Mouse (Mus musculus) forebrain, postnatal 0 days (tissue): Measurements from ENCODE around the gene Tomm5. TPM values are rescaled to one million over a fixed set of nuclear protein-coding genes. Genes with fewer than 3 reads are reported as not detected.
"Not testable (repeated sequence)": the region's sequence is repeated elsewhere in the genome, so short reads cannot be mapped to it uniquely, and the experiment has no call there.

Experiments
- ATAC-seq: fragments of 200-750 bp; cut with Nextera tagmentation; 2 replicates; pipeline ENCODE4 v1.8.0; 2017; ENCODE audit warnings: mild to moderate bottlenecking, moderate library complexity
- DNase-seq: peaks from one replicate; pipeline ENCODE4 v3.0.0-alpha.2; 2015
- H3K27ac ChIP-seq: fragments of 300-500 bp; sonication (generic); 2 replicates; pipeline ENCODE4 v1.5.1; 2014; ENCODE audit warnings: low read depth, mild to moderate bottlenecking, antibody characterized with exemption, low read length, moderate library complexity, mixed read lengths
- H3K27me3 ChIP-seq: fragments of 300-500 bp; sonication (generic); 2 replicates; pipeline ENCODE4 v1.6.1; 2014; ENCODE audit warnings: mild to moderate bottlenecking, low read length, mixed read lengths; ENCODE audit not compliant: insufficient read depth
- H3K36me3 ChIP-seq: fragments of 300-500 bp; sonication (generic); 2 replicates; pipeline ENCODE4 v1.6.1; 2014; ENCODE audit warnings: mild to moderate bottlenecking, moderate library complexity; ENCODE audit not compliant: insufficient read depth
- H3K4me1 ChIP-seq: fragments of 300-500 bp; sonication (generic); 2 replicates; pipeline ENCODE4 v1.6.1; 2014; ENCODE audit warnings: antibody characterized with exemption; ENCODE audit not compliant: insufficient read depth
- H3K4me2 ChIP-seq: fragments of 300-500 bp; sonication (generic); 2 replicates; pipeline ENCODE4 v1.6.1; 2014; ENCODE audit warnings: low read depth, mild to moderate bottlenecking, moderate library complexity
- H3K4me3 ChIP-seq: fragments of 300-500 bp; sonication (generic); 2 replicates; pipeline ENCODE4 v1.5.1; 2014; ENCODE audit warnings: low read depth, low read length, mixed read lengths
- H3K9ac ChIP-seq: fragments of 300-500 bp; sonication (generic); 2 replicates; pipeline ENCODE4 v1.6.1; 2014; ENCODE audit warnings: mild to moderate bottlenecking
- H3K9me3 ChIP-seq: fragments of 300-500 bp; sonication (generic); 2 replicates; pipeline ENCODE4 v1.6.1; 2016; ENCODE audit warnings: low read length
- CTCF ChIP-seq: sonication (generic); IDR thresholded peaks from 2 replicates; pipeline ENCODE4 v1.5.1; 2016; ENCODE audit warnings: antibody characterized with exemption, control low read depth, low read depth
- WGBS: fragments of 180-500 bp; shearing (Covaris S2); extraction: QIAGEN DNeasy Blood & Tissue Kit; methylation state at CpG from one replicate; pipeline ENCODE4 v1.1.7; 2014; 5-methylcytosine and 5-hydroxymethylcytosine counted together
- polyA plus RNA-seq: library from polyadenylated mRNA; unstranded; fragments of >200 nt; fragmentation: Nextera tagmentation; extraction: Ambion mirVana; gene quantifications from 2 replicates; pipeline ENCODE4 v1.2.1, GENCODE M21; 2015
- total RNA-seq: library from RNA; depleted of rRNA; stranded (reverse); fragments of >200 nt; gene quantifications from 2 replicates; pipeline ENCODE4 v1.2.3, GENCODE M21; 2014; rRNA removed

Tomm5 gene
- total and polyA plus RNA-seq, 2 experiments from 2014 or later = 114 to 208 TPM

- Histone ChIP-seq H3K27me3 (no peaks in the 10 kb centered on the region), H3K4me1 (0 out of 2 replicates have a peak, but pooled peaks cover 2% of the 10 kb centered on the region), H3K9ac (no peak overlapping the region), H3K9me3 (no peaks in the 10 kb centered on the region), H3K4me3 (no peak overlapping the region), H3K4me2 (no peak overlapping the region), H3K27ac (no peak overlapping the region), H3K36me3 (no peaks in the 10 kb centered on the region)
- ATAC-seq (no peak), DNase-seq (no peak)
- TF ChIP-seq CTCF = no peak
- 91% methylated on average over 4 of the region's 4 CpGs for WGBS
Measured at GRCm38 (mm10) chr4:45067742-45068141, 40.2 kb downstream of the Tomm5 start.

DNA sequence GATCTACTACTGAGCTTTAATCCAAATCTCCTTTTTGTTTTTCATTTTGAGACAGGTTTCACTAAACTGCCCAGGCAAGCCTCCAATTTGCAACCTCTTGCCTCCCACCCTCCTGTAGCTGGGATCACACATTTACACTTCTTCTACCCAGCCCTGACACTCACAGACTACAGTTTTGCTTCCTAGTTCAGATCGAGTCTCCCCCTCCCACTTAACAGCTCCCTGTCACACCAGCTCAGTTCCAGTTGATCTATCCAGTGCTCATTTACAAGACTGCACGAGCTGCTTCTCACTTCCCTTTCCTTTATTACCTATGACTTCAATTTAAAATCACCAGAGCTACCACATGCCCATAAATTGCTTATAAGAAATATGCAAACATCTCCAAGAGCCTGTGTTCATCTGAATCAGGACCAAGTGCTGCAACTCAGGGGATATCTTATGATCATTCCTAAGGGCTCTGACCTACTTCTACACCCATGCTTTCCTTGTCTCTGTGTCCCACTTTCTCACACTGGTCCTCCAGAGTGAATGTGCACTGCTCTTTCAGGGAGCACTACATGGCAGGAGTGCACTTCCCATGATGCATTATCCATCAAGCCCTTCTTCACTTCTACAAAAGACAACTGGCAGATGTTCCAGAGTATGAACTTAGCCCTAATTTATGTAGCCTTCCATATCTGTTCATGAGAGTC lies 41.7 kb downstream of the Tomm5 start:
- ATAC-seq (no peak), DNase-seq (no peak)
- H3K4me1 ChIP-seq = 0 out of 2 replicates have a peak, but pooled peaks cover 2% of the 10 kb centered on the region
- H3K27ac ChIP-seq = no peak overlapping the region
- no peak overlapping the region for H3K4me2 ChIP-seq
- WGBS = 39% methylated on average over 2 of the region's 2 CpGs
- no peaks in the 10 kb centered on the region for H3K9me3 ChIP-seq
- H3K27me3 ChIP-seq = no peaks in the 10 kb centered on the region
- no peak for TF ChIP-seq CTCF
- peaks cover 9% of the 10 kb centered on the region for H3K36me3 ChIP-seq
- no peak overlapping the region for H3K9ac ChIP-seq
- H3K4me3 ChIP-seq = no peak overlapping the region

GRCm38 (mm10) chr4:45064577-45064976 lies 43.3 kb downstream of the Tomm5 start:
- H3K9ac ChIP-seq = no peak overlapping the region
- DNase-seq (no peak), ATAC-seq (no peak)
- H3K27ac ChIP-seq = no peak overlapping the region
- 88% methylated on average over 2 of the region's 2 CpGs for WGBS
- H3K9me3 ChIP-seq = no peaks in the 10 kb centered on the region
- H3K4me2 ChIP-seq = no peak overlapping the region
- TF ChIP-seq CTCF = no peak
- 0 out of 2 replicates have a peak, but pooled peaks cover 2% of the 10 kb centered on the region for H3K4me1 ChIP-seq
- H3K27me3 ChIP-seq = no peaks in the 10 kb centered on the region
- no peak overlapping the region for H3K4me3 ChIP-seq
- peaks cover 24% of the 10 kb centered on the region for H3K36me3 ChIP-seq

DNA sequence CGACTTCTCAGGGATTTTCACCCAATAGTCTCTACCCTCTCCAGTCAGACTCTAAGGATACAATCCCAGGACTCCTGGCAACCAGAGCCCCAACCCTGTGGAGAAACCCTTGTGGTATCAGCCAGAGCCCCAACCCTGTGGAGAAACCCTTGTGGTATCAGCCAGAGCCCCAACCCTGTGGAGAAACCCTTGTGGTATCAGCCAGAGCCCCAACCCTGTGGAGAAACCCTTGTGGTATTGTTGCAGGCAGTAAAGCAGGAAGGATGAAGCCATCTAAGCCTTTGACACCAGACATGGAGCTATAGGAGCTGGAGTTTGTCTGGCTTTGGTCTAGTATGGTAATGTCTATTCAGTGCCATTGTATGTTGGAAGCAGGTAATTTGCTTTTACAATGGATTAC lies 44.1 kb downstream of the Tomm5 start:
- H3K9ac ChIP-seq, DNase-seq, ATAC-seq, H3K4me1 ChIP-seq, H3K4me2 ChIP-seq, H3K4me3 ChIP-seq, H3K27ac ChIP-seq, H3K9me3 ChIP-seq, H3K27me3 ChIP-seq: not testable (repeated sequence)
- peaks cover 31% of the 10 kb centered on the region for H3K36me3 ChIP-seq
- WGBS = 67% methylated on average over 1 of the region's 1 CpGs

GRCm38 (mm10) chr4:45055451-45055850 lies 52.5 kb downstream of the Tomm5 start:
- H3K4me2 ChIP-seq = no peak overlapping the region
- no peak for TF ChIP-seq CTCF
- ATAC-seq (no peak), DNase-seq (no peak)
- no peak overlapping the region for H3K27ac ChIP-seq
- H3K9me3 ChIP-seq = no peaks in the 10 kb centered on the region
- H3K9ac ChIP-seq = no peak overlapping the region
- H3K27me3 ChIP-seq = no peaks in the 10 kb centered on the region
- peaks cover 48% of the 10 kb centered on the region for H3K36me3 ChIP-seq
- no peak overlapping the region for H3K4me3 ChIP-seq
- WGBS = 79% methylated on average over 8 of the region's 8 CpGs
- H3K4me1 ChIP-seq = no peaks in the 10 kb centered on the region

Other genes starting within 250 kb of the Tomm5 start
- 13.5 and 18.2 TPM in 2 replicates for gene Grhpr, start 126.7 kb downstream of the Tomm5 start, total RNA-seq
- 22.9 and 25.6 TPM in 2 replicates for gene Grhpr, start 126.7 kb downstream of the Tomm5 start, polyA plus RNA-seq
- gene Zbtb5, start 95.7 kb downstream of the Tomm5 start, total RNA-seq = 44.5 and 49.7 TPM in 2 replicates
- 28.7 and 32.1 TPM in 2 replicates for gene Zbtb5, start 95.7 kb downstream of the Tomm5 start, polyA plus RNA-seq
- 13.4 and 16.5 TPM in 2 replicates for gene Polr1e, start 89.5 kb downstream of the Tomm5 start, total RNA-seq
- 23.7 and 25.0 TPM in 2 replicates for gene Polr1e, start 89.5 kb downstream of the Tomm5 start, polyA plus RNA-seq
- 24.0 and 28.8 TPM in 2 replicates for gene Fbxo10, start 23.5 kb downstream of the Tomm5 start, total RNA-seq
- gene Fbxo10, start 23.5 kb downstream of the Tomm5 start, polyA plus RNA-seq = 11.6 and 13.5 TPM in 2 replicates
- 4.8 and 5.3 TPM in 2 replicates for gene Frmpd1, start 76.8 kb upstream of the Tomm5 start, total RNA-seq
- 1.6 and 2.7 TPM in 2 replicates for gene Frmpd1, start 76.8 kb upstream of the Tomm5 start, polyA plus RNA-seq
- gene Trmt10b, start 189.0 kb upstream of the Tomm5 start, total RNA-seq = 16.6 and 18.3 TPM in 2 replicates
- 16.9 and 23.8 TPM in 2 replicates for gene Trmt10b, start 189.0 kb upstream of the Tomm5 start, polyA plus RNA-seq
- gene Dcaf10, start 234.0 kb upstream of the Tomm5 start, total RNA-seq = 17.0 and 22.6 TPM in 2 replicates
- gene Dcaf10, start 234.0 kb upstream of the Tomm5 start, polyA plus RNA-seq = 7.5 and 9.6 TPM in 2 replicates
- 27.0 and 28.1 TPM in 2 replicates for gene Exosc3, start 234.6 kb upstream of the Tomm5 start, total RNA-seq
- gene Exosc3, start 234.6 kb upstream of the Tomm5 start, polyA plus RNA-seq = 25.5 and 26.8 TPM in 2 replicates